Mouse (Mus musculus) MEL (cell line): Measurements from ENCODE around the gene Zscan26. TPM values are rescaled to one million over a fixed set of nuclear protein-coding genes. Genes with fewer than 3 reads are reported as not detected.

Source experiments
- DNase-seq: peaks from one replicate; pipeline ENCODE4 v3.0.0; 2011; ENCODE audit warnings: low read depth, low spot score
- H3K27ac ChIP-seq: 2 replicates; pipeline ENCODE4 v1.5.1; 2012; ENCODE audit warnings: low read depth, mild to moderate bottlenecking, control low read depth, low read length, moderate library complexity; ENCODE audit not compliant: control insufficient read depth
- H3K27me3 ChIP-seq, 2 experiments: fragments of 150-350 bp in 1 of 2; sonication (generic) in 1 of 2; 2 replicates each; pipeline ENCODE4 v1.6.1; 2012; ENCODE audit warnings: low read length in 2 of 2, mild to moderate bottlenecking in 2 of 2, improper control_type of control experiment in 1 of 2, moderate library complexity in 1 of 2; ENCODE audit not compliant: insufficient read depth in 2 of 2, control insufficient read depth in 1 of 2
- H3K36me3 ChIP-seq, 2 experiments: 2 replicates each; pipeline ENCODE4 v1.6.1; 2012 to 2014; ENCODE audit warnings: low read length in 2 of 2, improper control_type of control experiment in 1 of 2, inconsistent platforms in 1 of 2, mild to moderate bottlenecking in 1 of 2; ENCODE audit not compliant: insufficient read depth in 2 of 2, control insufficient read depth in 1 of 2
- H3K4me1 ChIP-seq, 2 experiments: fragments of 150-350 bp in 1 of 2; sonication (generic) in 1 of 2; 2 replicates each; pipeline ENCODE4 v1.6.1; 2012; ENCODE audit warnings: low read length in 2 of 2, improper control_type of control experiment in 1 of 2, mild to moderate bottlenecking in 1 of 2; ENCODE audit not compliant: insufficient read depth in 2 of 2, control insufficient read depth in 1 of 2
- H3K4me3 ChIP-seq, 2 experiments: fragments of 150-350 bp in 1 of 2; sonication (generic) in 1 of 2; 2 replicates each; pipeline ENCODE4 v1.5.1; 2012; ENCODE audit warnings: low read depth in 2 of 2, low read length in 2 of 2, mild to moderate bottlenecking in 2 of 2, moderate library complexity in 2 of 2, control low read depth in 1 of 2, improper control_type of control experiment in 1 of 2; ENCODE audit not compliant: control insufficient read depth in 1 of 2, insufficient read depth in 1 of 2
- H3K79me2 ChIP-seq: 2 replicates; pipeline ENCODE4 v1.6.1; 2012; ENCODE audit warnings: mild to moderate bottlenecking, low read length, moderate library complexity; ENCODE audit not compliant: control insufficient read depth, poor library complexity, insufficient read depth
- H3K9ac ChIP-seq: 2 replicates; pipeline ENCODE4 v1.6.1; 2012; ENCODE audit warnings: low read depth, mild to moderate bottlenecking, control low read depth, low read length, moderate library complexity; ENCODE audit not compliant: control insufficient read depth, poor library complexity, severe bottlenecking
- H3K9me3 ChIP-seq: fragments of 150-350 bp; sonication (generic); replicated peaks from 2 replicates; pipeline ENCODE4 v1.6.1; 2012; ENCODE audit warnings: mild to moderate bottlenecking, low read length, improper control_type of control experiment, moderate library complexity; ENCODE audit not compliant: insufficient read depth
- CHD1 ChIP-seq: IDR thresholded peaks from 2 replicates; pipeline ENCODE4 v1.6.1; 2012; ENCODE audit warnings: low read depth, mild to moderate bottlenecking, inconsistent platforms, low read length, improper control_type of control experiment
- ELF1 ChIP-seq: IDR thresholded peaks from 2 replicates; pipeline ENCODE4 v1.6.1; 2014; ENCODE audit warnings: low read depth, mild to moderate bottlenecking, inconsistent platforms, low read length, improper control_type of control experiment, moderate library complexity
- GATA1 ChIP-seq: IDR thresholded peaks from 2 replicates; pipeline ENCODE4 v1.6.1; 2011; ENCODE audit warnings: low read depth, low read length, improper control_type of control experiment
- MAZ ChIP-seq: IDR thresholded peaks from 2 replicates; pipeline ENCODE4 v1.6.1; 2012; ENCODE audit warnings: low read depth, mild to moderate bottlenecking, inconsistent platforms, low read length, improper control_type of control experiment
- MYB ChIP-seq: IDR thresholded peaks from 2 replicates; pipeline ENCODE4 v1.6.1; 2011; ENCODE audit warnings: mild to moderate bottlenecking, low read depth, low read length, improper control_type of control experiment
- NELFE ChIP-seq: IDR thresholded peaks from 2 replicates; pipeline ENCODE4 v1.6.1; 2011; ENCODE audit warnings: low read depth, low read length, improper control_type of control experiment
- NRF1 ChIP-seq: IDR thresholded peaks from 2 replicates; pipeline ENCODE4 v1.6.1; 2014; ENCODE audit warnings: low read depth, mild to moderate bottlenecking, inconsistent platforms, low read length, improper control_type of control experiment, moderate library complexity; ENCODE audit not compliant: poor library complexity, insufficient read depth, severe bottlenecking
- POLR2AphosphoS5 ChIP-seq: IDR thresholded peaks from 2 replicates; pipeline ENCODE4 v1.6.1; 2012; ENCODE audit warnings: low read depth, borderline replicate concordance, mild to moderate bottlenecking, inconsistent platforms, low read length, moderate library complexity, mixed read lengths
- RAD21 ChIP-seq: IDR thresholded peaks from 2 replicates; pipeline ENCODE4 v1.6.1; 2011; ENCODE audit warnings: mild to moderate bottlenecking, low read depth, low read length, improper control_type of control experiment
- SMC3 ChIP-seq: IDR thresholded peaks from 2 replicates; pipeline ENCODE4 v1.6.1; 2011; ENCODE audit warnings: low read depth, low read length, improper control_type of control experiment
- TAL1 ChIP-seq: IDR thresholded peaks from 2 replicates; pipeline ENCODE4 v1.6.1; 2012; ENCODE audit warnings: mild to moderate bottlenecking, inconsistent platforms, low read length, moderate library complexity, mixed read lengths
- TBP ChIP-seq: IDR thresholded peaks from 2 replicates; pipeline ENCODE4 v1.8.0; 2011; ENCODE audit warnings: low read depth, low read length, improper control_type of control experiment
- TCF12 ChIP-seq: IDR thresholded peaks from 2 replicates; pipeline ENCODE4 v1.6.1; 2014; ENCODE audit warnings: low read depth, mild to moderate bottlenecking, inconsistent platforms, low read length, improper control_type of control experiment, moderate library complexity
- UBTF ChIP-seq: IDR thresholded peaks from 2 replicates; pipeline ENCODE4 v1.6.1; 2012; ENCODE audit warnings: low read depth, mild to moderate bottlenecking, inconsistent platforms, low read length, improper control_type of control experiment, moderate library complexity, borderline replicate concordance; ENCODE audit not compliant: insufficient read depth
- ZMIZ1 ChIP-seq: IDR thresholded peaks from 2 replicates; pipeline ENCODE4 v1.6.1; 2012; ENCODE audit warnings: low read depth, mild to moderate bottlenecking, inconsistent platforms, low read length, improper control_type of control experiment, moderate library complexity
- ZNF384 ChIP-seq: IDR thresholded peaks from 2 replicates; pipeline ENCODE4 v1.6.1; 2012; ENCODE audit warnings: low read depth, mild to moderate bottlenecking, inconsistent platforms, low read length, improper control_type of control experiment
- polyA plus RNA-seq, 2 experiments: library from polyadenylated mRNA; stranded (reverse) in 1 of 2; unstranded in 1 of 2; fragments of >175 nt in 1 of 2; fragments of >200 nt in 1 of 2; gene quantifications; 2 replicates each; pipeline versions ENCODE4 v1.2.1 to v1.2.4; 2012; ENCODE audit warnings: low replicate concordance in 2 of 2, low read depth in 1 of 2; ENCODE audit not compliant: insufficient read length in 2 of 2, insufficient read depth in 1 of 2, missing spikeins in 1 of 2
- total RNA-seq: library from RNA; depleted of rRNA; stranded (reverse); fragments of 300-350 nt; gene quantifications from 2 replicates; pipeline ENCODE4 v1.2.3, GENCODE M21; 2012

The Zscan26 gene
- total and polyA plus RNA-seq, 3 experiments = 7.4 to 8.0 TPM; not detected in 1

DNA sequence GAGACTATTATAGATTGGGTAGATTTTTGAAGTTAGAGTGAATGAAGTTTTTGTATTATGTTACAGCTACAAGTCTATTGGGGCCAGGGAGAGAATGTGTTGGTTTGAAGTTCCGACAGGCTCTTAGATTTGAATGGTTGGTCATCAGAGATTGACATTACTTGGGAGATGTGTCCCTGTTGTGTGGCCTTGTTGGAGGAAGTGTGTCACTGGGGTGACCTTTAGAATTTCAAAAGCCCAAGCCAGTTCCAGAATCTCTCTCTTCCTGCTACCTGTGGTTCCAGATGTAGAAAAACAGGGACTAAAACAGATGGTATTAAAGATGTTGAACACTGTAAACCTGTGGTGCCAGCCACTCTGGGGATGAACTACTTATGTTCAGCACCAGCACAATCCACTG is 25.9 kb downstream of the Zscan26 start:
- H3K4me3 ChIP-seq = no peak overlapping the region
- H3K27ac ChIP-seq = no peak overlapping the region
- no peak for DNase-seq
- TF ChIP-seq UBTF (no peak), ELF1 (no peak), POLR2AphosphoS5 (no peak), NRF1 (no peak), MYB (no peak), TBP (no peak)
- H3K4me1 ChIP-seq = no peaks in the 10 kb centered on the region; a peak in 1 of 4 replicates
- H3K27me3 ChIP-seq = no peaks in the 10 kb centered on the region; a peak in 1 of 4 replicates
- H3K9me3 ChIP-seq = no peaks in the 10 kb centered on the region
- no peak overlapping the region for H3K9ac ChIP-seq
- no peaks in the 10 kb centered on the region for H3K36me3 ChIP-seq
- H3K79me2 ChIP-seq = no peaks in the 10 kb centered on the region

- Histone ChIP-seq H3K27me3 (no peaks in the 10 kb centered on the region), H3K79me2 (no peaks in the 10 kb centered on the region), H3K4me3 (no peak overlapping the region), H3K9me3 (no peaks in the 10 kb centered on the region), H3K4me1 (peaks cover 0 to 2% of the 10 kb centered on the region in 2 experiments; a peak in 2 of 4 replicates), H3K36me3 (no peaks in the 10 kb centered on the region), H3K27ac (no peak overlapping the region), H3K9ac (no peak overlapping the region)
- no peak for DNase-seq
- TF ChIP-seq ZMIZ1 = no peak
- TF ChIP-seq NELFE = no peak
- TF ChIP-seq MAZ = no peak
- no peak for TF ChIP-seq GATA1
- no peak for TF ChIP-seq SMC3
- no peak for TF ChIP-seq MYB
- TF ChIP-seq ZNF384 = no peak
- TF ChIP-seq RAD21 = no peak
- no peak for TF ChIP-seq TCF12
- no peak for TF ChIP-seq CHD1
- TF ChIP-seq TAL1 = no peak
These were observed 30.2 kb downstream of the Zscan26 start for GRCm38 (mm10) chr13:21423301-21423700.
